Mouse (Mus musculus) heart, postnatal 10 days (tissue): Measurements from ENCODE around the gene Slc16a6. TPM values are rescaled to one million over a fixed set of nuclear protein-coding genes. Genes with fewer than 3 reads are reported as not detected.

Source experiments
- DNase-seq, 2 experiments: peaks; one replicate each; pipeline ENCODE4 v3.0.0; 2021
- intact Hi-C: fragments of 180-260 bp; cut with DNase I; formaldehyde crosslinking; loops from one replicate; pipeline ENCODE4 v1.15.1; 2025
- microRNA-seq, 2 experiments: library from miRNA; unstranded; fragments of <30 nt; microRNA quantifications; one replicate each; pipeline ENCODE4 v1.2.0; 2022
- total RNA-seq, 2 experiments: library from RNA; stranded (reverse); gene quantifications; 2 replicates each; pipeline ENCODE4 v1.2.3; 2021

Gene Slc16a6
- total RNA-seq, 2 experiments from 2014 or later: 13.9 to 14.6 TPM

- intact Hi-C loops: loop anchor here (2.0 to 5.0 kb wide), 2 partner anchors 25 to 178 kb away; no protein-coding TSS in a partner anchor
These were observed 53.3 kb downstream of the Slc16a6 start for GRCm38 (mm10) chr11:109419961-109420566.

GRCm38 (mm10) chr11:109419461-109419860 is 53.9 kb downstream of the Slc16a6 start:
- no peak for DNase-seq
- intact Hi-C loops: no loop called here

More at GRCm38 (mm10) chr11:109419961-109420566, 53.3 kb downstream of the Slc16a6 start:
- peak; percentile 16 to 18 for DNase-seq

DNA sequence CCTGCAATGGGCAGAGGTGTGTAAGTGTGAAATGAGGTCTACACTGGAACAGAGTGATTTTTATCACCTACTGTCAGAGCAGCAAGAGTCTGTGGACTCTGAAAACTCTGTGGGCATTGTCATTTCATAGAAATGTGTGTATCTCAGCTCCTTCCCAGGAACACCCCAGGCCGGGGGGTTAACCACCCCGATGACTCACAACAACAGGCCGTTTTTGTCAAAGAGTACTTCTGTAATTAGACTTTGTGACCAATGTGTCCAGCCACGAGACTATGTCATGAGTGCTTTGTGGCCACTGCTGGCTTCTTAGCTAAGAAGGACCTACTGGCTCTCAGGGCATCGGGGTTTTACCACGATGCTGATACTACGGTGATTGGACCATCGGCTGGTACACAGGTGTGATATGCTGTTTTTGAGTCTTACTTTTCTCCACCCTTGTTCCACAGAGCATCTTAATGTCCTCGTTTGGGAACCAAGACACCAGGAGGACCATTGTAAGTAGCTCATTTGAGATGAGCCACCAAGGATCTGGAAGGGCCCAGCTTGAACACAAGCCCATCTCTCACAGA is 55.8 kb downstream of the Slc16a6 start:
- intact Hi-C loops: no loop called here
- DNase-seq: no peak

DNA sequence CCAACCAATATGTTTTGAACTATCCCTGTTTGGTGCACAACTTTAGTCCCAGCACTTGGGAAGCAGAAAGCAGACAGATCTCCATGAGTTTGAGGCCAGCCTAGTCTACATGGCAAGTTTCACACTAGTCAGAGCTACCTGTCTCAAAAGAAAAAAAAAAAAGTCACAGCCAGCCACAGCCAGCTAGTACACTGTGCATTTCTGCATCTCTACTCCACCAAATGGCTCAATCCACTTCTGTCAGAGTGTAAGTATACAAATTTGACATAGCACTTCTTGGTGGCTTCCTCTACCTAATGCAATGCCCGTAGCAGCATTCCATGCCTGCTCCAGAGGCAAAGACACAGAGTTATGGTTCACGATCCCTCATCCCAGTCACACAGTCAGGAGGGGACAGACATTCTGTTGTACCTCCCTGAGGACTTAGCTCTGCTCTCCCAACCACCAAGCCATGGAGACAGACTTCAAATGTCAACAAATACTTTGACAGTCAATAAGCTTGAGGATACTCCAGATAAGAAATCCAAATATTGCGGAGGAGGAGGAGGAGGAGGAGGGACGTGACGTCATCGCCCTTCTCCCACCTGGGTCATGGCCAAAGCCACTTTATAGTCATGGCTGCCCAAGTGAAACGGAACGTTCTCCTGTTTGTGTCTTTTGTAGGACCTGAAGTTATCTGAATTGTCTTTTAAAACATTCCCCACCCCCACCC is 56.5 kb downstream of the Slc16a6 start:
- no peak for DNase-seq
- intact Hi-C loops: no loop called here

DNA sequence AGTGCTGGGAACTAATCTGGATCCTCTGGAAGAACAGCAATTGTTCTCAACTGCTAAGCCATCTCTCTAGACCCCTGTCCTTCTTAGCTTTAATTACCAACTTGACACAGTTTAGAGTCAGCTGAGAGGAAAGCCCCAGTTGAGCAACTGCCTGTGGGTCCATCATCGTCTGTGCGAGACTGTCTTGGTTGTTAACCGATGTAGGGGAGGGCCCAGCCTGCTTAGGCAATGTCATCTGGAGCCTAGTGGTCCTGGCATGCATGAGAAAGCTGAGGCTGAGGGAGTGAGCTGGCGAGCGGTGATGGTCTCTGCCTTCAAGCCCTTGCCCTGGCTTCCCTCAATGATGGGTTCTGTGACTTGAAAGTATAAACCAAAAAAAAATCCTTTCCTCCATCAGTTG is 58.6 kb downstream of the Slc16a6 start:
- DNase-seq: no peak
- intact Hi-C loops: no loop called here

GRCm38 (mm10) chr11:109413617-109414016 is 59.8 kb downstream of the Slc16a6 start, which contains the start of gene 9930022D16Rik:
Gene 9930022D16Rik (plus strand): TSS chr11:109413917.
- no peak for DNase-seq
- intact Hi-C loops: no loop called here

DNA sequence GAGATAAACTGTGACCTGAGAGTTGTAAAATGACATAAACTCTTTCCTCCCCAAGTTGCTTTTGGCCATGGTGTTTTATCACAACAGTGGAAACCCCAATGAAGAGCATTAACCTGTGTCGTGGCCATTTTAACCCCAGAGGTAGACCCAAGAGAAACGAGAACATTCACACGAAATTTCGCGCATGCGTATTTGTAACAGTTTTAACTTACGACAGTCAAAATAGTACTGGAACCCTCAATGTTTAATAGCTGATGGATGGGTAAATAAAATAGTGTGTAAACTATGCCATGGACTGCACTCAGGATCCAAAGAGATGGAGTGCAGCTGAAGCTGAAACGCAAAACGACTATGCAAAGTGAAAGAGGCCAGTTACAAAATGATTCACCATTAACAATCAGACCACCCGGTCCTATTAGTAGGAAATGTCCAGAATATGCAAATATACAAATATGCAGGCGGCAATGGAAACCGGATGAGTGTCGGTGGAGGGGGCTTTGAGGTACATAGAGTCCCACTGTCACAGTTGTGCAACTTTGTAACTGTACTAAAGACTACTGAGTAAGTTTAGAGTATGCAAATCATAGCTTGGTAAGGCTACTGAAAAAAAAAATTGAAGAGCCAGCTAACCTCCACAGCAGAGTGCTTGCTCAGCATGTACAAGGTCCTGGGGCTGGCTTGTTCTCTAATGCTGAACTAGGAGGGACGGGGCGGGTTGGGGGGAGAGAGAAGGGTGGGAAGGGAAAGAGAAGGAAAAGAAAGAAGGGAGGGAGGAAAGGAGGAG is 63.0 kb downstream of the Slc16a6 start:
- intact Hi-C loops: no loop called here

GRCm38 (mm10) chr11:109406431-109406830 is 67.0 kb downstream of the Slc16a6 start:
- no peak for DNase-seq
- intact Hi-C loops: no loop called here

More for the DNA sequence above, 63.0 kb downstream of the Slc16a6 start:
- DNase-seq: no peak

Small RNAs within 50 kb of the gene (microRNA-seq; reads per million reads assigned to microRNA genes)
- gene Gm25540: 0 reads per million in 2 experiments

Other genes starting within 250 kb of the Slc16a6 start
- gene Rgs9, start 175.5 kb downstream of the Slc16a6 start, total RNA-seq: under 1 TPM; 0.62 to 0.69 TPM
- gene Gna13, start 110.8 kb downstream of the Slc16a6 start, total RNA-seq: 10 to 100 TPM; 45.7 to 48.7 TPM
- gene 9930022D16Rik, start 59.7 kb downstream of the Slc16a6 start, total RNA-seq: not detected
- 10 to 100 TPM; 42.9 to 46.8 TPM for gene Amz2, start 47.7 kb downstream of the Slc16a6 start, total RNA-seq
- 1 to 10 TPM; 4.3 to 4.4 TPM for gene Arsg, start 224 bp downstream of the Slc16a6 start, total RNA-seq
- 100 to 1,000 TPM; 101 to 112 TPM for gene Wipi1, start 138.4 kb upstream of the Slc16a6 start, total RNA-seq
- gene Prkar1a, start 175.8 kb upstream of the Slc16a6 start, total RNA-seq: 100 to 1,000 TPM; 550 to 591 TPM
- 1 to 10 TPM; 6.2 to 7.6 TPM for gene Fam20a, start 248.7 kb upstream of the Slc16a6 start, total RNA-seq